8 mouse cellular contexts compared by ENCODE assay signal in the genomic region with DNA sequence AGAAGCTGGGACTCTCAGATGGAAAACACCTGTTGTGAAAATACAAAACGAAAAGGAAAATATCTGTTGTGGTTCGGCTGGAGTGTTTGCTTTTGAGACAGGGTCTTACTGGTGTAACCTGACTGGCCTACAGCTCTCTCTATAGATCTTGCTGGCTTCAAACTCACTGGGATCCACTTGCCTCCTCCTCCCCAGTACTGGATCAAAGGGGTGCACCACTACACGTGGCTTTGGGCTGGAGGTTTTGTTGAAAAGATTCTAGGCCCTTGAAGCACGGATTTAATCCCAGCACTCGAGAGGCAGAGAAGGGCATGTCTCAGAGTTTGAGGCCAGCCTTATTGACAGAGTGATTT. TPM values are rescaled to one million over a fixed set of nuclear protein-coding genes. Genes with fewer than 3 reads are reported as not detected.
DNase-seq lines count a peak whose midpoint lies in the region; ATAC-seq and TF ChIP-seq lines count a peak whose summit lies in the region.

No protein-coding gene starts in this region.

- no peak overlapping the region for H3K27ac ChIP-seq in heart, embryonic 12.5 days (ENCODE audit: poor library complexity, severe bottlenecking)
- no peak overlapping the region for H3K27ac ChIP-seq in macrophage

- 19% methylated on average over 5 of the region's 5 CpGs for WGBS in heart, embryonic 12.5 days
- 30% methylated on average over 5 of the region's 5 CpGs for WGBS in macrophage (ENCODE audit: missing documents)

- ATAC-seq in heart, embryonic 12.5 days (ENCODE audit: insufficient number of reproducible peaks, low FRiP score): no peak
- ATAC-seq in G1E (ENCODE audit: extremely low read depth, insufficient number of reproducible peaks, low FRiP score, poor library complexity, severe bottlenecking): no peak
- 0 out of 2 replicates have a peak, but pooled peaks have one; percentile 1 for ATAC-seq in granulocyte monocyte progenitor cell, adult 5-6 weeks (replicated peaks; ENCODE audit: poor library complexity, severe bottlenecking)

- H3K4me3 ChIP-seq in heart, embryonic 12.5 days: peak overlapping the region; percentile 62
- H3K4me3 ChIP-seq in G1E (ENCODE audit: low read depth, low read length) (peak overlapping the region; percentile 81; the same call in 1 of the 2 replicates), macrophage (ENCODE audit: inconsistent target) (peak overlapping the region; percentile 2; the same call in 1 of the 2 replicates)

- H3K79me2 ChIP-seq in macrophage (ENCODE audit: inconsistent target): no peaks in the 10 kb centered on the region

- no peaks in the 10 kb centered on the region for H3K27me3 ChIP-seq in heart, embryonic 12.5 days (replicated peaks)
- H3K27me3 ChIP-seq in G1E (ENCODE audit: insufficient read depth, low read length): peaks cover under 1% of the 10 kb centered on the region; the same call in 1 of the 2 replicates

- DNase-seq in heart, postnatal 36 days: no peak
- no peak for DNase-seq in G1E (ENCODE audit: low spot score)
- no peak for DNase-seq in cerebellum, postnatal 10 days
- no peak for DNase-seq in yolk sac, embryonic 10.5 days (ENCODE audit: low spot score)
- DNase-seq in kidney, postnatal 14 days: no peak

- H3K9me3 ChIP-seq in heart, embryonic 12.5 days (replicated peaks): no peaks in the 10 kb centered on the region
- H3K9me3 ChIP-seq in G1E (replicated peaks): no peaks in the 10 kb centered on the region

- intact Hi-C loops in heart, postnatal 36 days (cut with DNase I): no loop called here

- peaks cover 12% of the 10 kb centered on the region for H3K4me1 ChIP-seq in heart, embryonic 12.5 days (replicated peaks)
- H3K4me1 ChIP-seq in G1E (ENCODE audit: insufficient read depth, low read depth, low read length): peaks cover 38% of the 10 kb centered on the region

- peak overlapping the region; percentile 91 for H3K4me2 ChIP-seq in heart, embryonic 12.5 days

- TF ChIP-seq CTCF in G1E (IDR thresholded peaks at IDR 0.05; ENCODE audit: low read depth, low read length): no peak

- H3K36me3 ChIP-seq in heart, embryonic 12.5 days: 0 out of 2 replicates have a peak, but pooled peaks cover 3% of the 10 kb centered on the region
- H3K36me3 ChIP-seq in G1E (replicated peaks) (peaks cover 23% of the 10 kb centered on the region), macrophage (ENCODE audit: inconsistent target) (no peaks in the 10 kb centered on the region)

- H3K9ac ChIP-seq in heart, embryonic 12.5 days: peak overlapping the region; percentile 44; the same call in 1 of the 2 replicates

RNA-seq across cellular contexts. Expression of gene Kmt2d, which starts 10.6 kb away (rescaled TPM):
- 9.2 and 10.3 TPM in 2 replicates for polyA plus RNA-seq in heart, embryonic 12.5 days (2016; fragmentation: Nextera tagmentation; extraction: Ambion mirVana)
- total RNA-seq in heart, postnatal 36 days (2021): 10 to 100 TPM; 56.9 to 60.3 TPM
- 141 and 150 TPM in 2 replicates for total RNA-seq in G1E (2014; fragmentation: Nextera tagmentation)
- 22.1 and 27.0 TPM in 2 replicates for total RNA-seq in G1E (2017)
- polyA plus RNA-seq in G1E (2012): 42.8 and 57.8 TPM in 2 replicates
- 59.0 and 81.0 TPM in 2 replicates for total RNA-seq in granulocyte monocyte progenitor cell, adult 5-6 weeks (2014; fragmentation: Nextera tagmentation)
- total RNA-seq in granulocyte monocyte progenitor cell, adult 5-6 weeks (2017): 15.8 and 24.9 TPM in 2 replicates
- 100 to 1,000 TPM; 122 to 676 (median 339) TPM for total RNA-seq in macrophage (2018; cell fraction: chromatin; rRNA removed)
- 10 to 100 TPM; 43.4 to 81.0 (median 59.4) TPM for total RNA-seq in macrophage (2018; cell fraction: cytosol; rRNA removed)
- 100 to 1,000 TPM in 25 of 26 experiments, 10 to 100 TPM in 1; 94.8 to 215 (median 174) TPM for total RNA-seq in macrophage (2018; cell fraction: nucleus; rRNA removed)
- 17.3 to 22.5 TPM (median 19.8 TPM) in 3 replicates for polyA plus RNA-seq in macrophage (2018)

RNA-seq across cellular contexts. Expression of gene Rhebl1, which starts 12.7 kb away (rescaled TPM):
- polyA plus RNA-seq in heart, embryonic 12.5 days (2016; fragmentation: Nextera tagmentation; extraction: Ambion mirVana): 4.3 and 6.1 TPM in 2 replicates
- 1 to 10 TPM; 3.0 to 4.3 TPM for total RNA-seq in heart, postnatal 36 days (2021)
- 5.2 and 8.4 TPM in 2 replicates for total RNA-seq in G1E (2014; fragmentation: Nextera tagmentation)
- 7.8 and 8.0 TPM in 2 replicates for total RNA-seq in G1E (2017)
- polyA plus RNA-seq in G1E (2012): 2.7 and 2.9 TPM in 2 replicates
- total RNA-seq in granulocyte monocyte progenitor cell, adult 5-6 weeks (2014; fragmentation: Nextera tagmentation): 14.3 and 25.5 TPM in 2 replicates
- total RNA-seq in granulocyte monocyte progenitor cell, adult 5-6 weeks (2017): 4.3 and 7.3 TPM in 2 replicates
- 1 to 10 TPM in 20 of 26 experiments, under 1 TPM in 2, not detected in 4; 0.37 to 8.0 (median 2.5) TPM for total RNA-seq in macrophage (2018; cell fraction: chromatin; rRNA removed)
- 1 to 10 TPM in 21 of 26 experiments, under 1 TPM in 5; 0.51 to 2.0 (median 1.3) TPM for total RNA-seq in macrophage (2018; cell fraction: cytosol; rRNA removed)
- 1 to 10 TPM in 18 of 26 experiments, under 1 TPM in 5, not detected in 3; 0.56 to 4.5 (median 2.0) TPM for total RNA-seq in macrophage (2018; cell fraction: nucleus; rRNA removed)
- 0.52 to 3.0 TPM (median 2.4 TPM) in 3 replicates for polyA plus RNA-seq in macrophage (2018)

RNA-seq across cellular contexts. Expression of gene Dhh, which starts 16.7 kb away (rescaled TPM):
- polyA plus RNA-seq in heart, embryonic 12.5 days (2016; fragmentation: Nextera tagmentation; extraction: Ambion mirVana): 4.5 and 4.6 TPM in 2 replicates
- total RNA-seq in heart, postnatal 36 days (2021): 1 to 10 TPM; 1.7 to 1.9 TPM
- total RNA-seq in G1E (2014; fragmentation: Nextera tagmentation) (not detected in 2 replicates), G1E (2017) (0.05 and 0.06 TPM in 2 replicates)
- polyA plus RNA-seq in G1E (2012) (not detected in 2 replicates), macrophage (2018) (not detected in 3 replicates)
- total RNA-seq in granulocyte monocyte progenitor cell, adult 5-6 weeks (2014; fragmentation: Nextera tagmentation): not detected in 2 replicates
- total RNA-seq in granulocyte monocyte progenitor cell, adult 5-6 weeks (2017): not detected in 2 replicates
- total RNA-seq in macrophage (2018; cell fraction: chromatin; rRNA removed): under 1 TPM in 15 of 26 experiments, not detected in 11; 0.18 to 0.97 (median 0.51) TPM
- under 1 TPM in 6 of 26 experiments, not detected in 20; 0.03 to 0.05 (median 0.04) TPM for total RNA-seq in macrophage (2018; cell fraction: cytosol; rRNA removed)
- total RNA-seq in macrophage (2018; cell fraction: nucleus; rRNA removed): 1 to 10 TPM in 2 of 26 experiments, under 1 TPM in 15, not detected in 9; 0.12 to 1.4 (median 0.24) TPM

RNA-seq across cellular contexts. Expression of gene Lmbr1l, which starts 36.4 kb away (rescaled TPM):
- 16.9 and 17.2 TPM in 2 replicates for polyA plus RNA-seq in heart, embryonic 12.5 days (2016; fragmentation: Nextera tagmentation; extraction: Ambion mirVana)
- 10 to 100 TPM; 15.0 TPM for total RNA-seq in heart, postnatal 36 days (2021)
- 10.9 and 17.1 TPM in 2 replicates for total RNA-seq in G1E (2014; fragmentation: Nextera tagmentation)
- total RNA-seq in G1E (2017): 4.5 and 7.4 TPM in 2 replicates
- 9.6 and 9.7 TPM in 2 replicates for polyA plus RNA-seq in G1E (2012)
- 3.5 and 8.5 TPM in 2 replicates for total RNA-seq in granulocyte monocyte progenitor cell, adult 5-6 weeks (2014; fragmentation: Nextera tagmentation)
- 7.7 and 11.9 TPM in 2 replicates for total RNA-seq in granulocyte monocyte progenitor cell, adult 5-6 weeks (2017)
- 100 to 1,000 TPM in 3 of 26 experiments, 10 to 100 TPM in 23; 27.0 to 113 (median 71.3) TPM for total RNA-seq in macrophage (2018; cell fraction: chromatin; rRNA removed)
- 10 to 100 TPM in 2 of 26 experiments, 1 to 10 TPM in 24; 2.5 to 12.8 (median 6.6) TPM for total RNA-seq in macrophage (2018; cell fraction: cytosol; rRNA removed)
- 10 to 100 TPM; 13.2 to 79.4 (median 38.5) TPM for total RNA-seq in macrophage (2018; cell fraction: nucleus; rRNA removed)
- polyA plus RNA-seq in macrophage (2018): 3.7 to 9.6 TPM (median 5.5 TPM) in 3 replicates

RNA-seq across cellular contexts. Expression of gene Prkag1, which starts 50.3 kb away (rescaled TPM):
- 81.5 and 83.5 TPM in 2 replicates for polyA plus RNA-seq in heart, embryonic 12.5 days (2016; fragmentation: Nextera tagmentation; extraction: Ambion mirVana)
- 100 to 1,000 TPM in 1 of 2 experiments, 10 to 100 TPM in 1; 99.8 to 112 TPM for total RNA-seq in heart, postnatal 36 days (2021)
- total RNA-seq in G1E (2014; fragmentation: Nextera tagmentation) (62.8 and 72.4 TPM in 2 replicates), G1E (2017) (114 and 150 TPM in 2 replicates)
- polyA plus RNA-seq in G1E (2012) (106 and 142 TPM in 2 replicates), macrophage (2018) (34.9 to 43.9 TPM (median 40.2 TPM) in 3 replicates)
- total RNA-seq in granulocyte monocyte progenitor cell, adult 5-6 weeks (2014; fragmentation: Nextera tagmentation): 34.2 and 63.8 TPM in 2 replicates
- 85.0 and 110 TPM in 2 replicates for total RNA-seq in granulocyte monocyte progenitor cell, adult 5-6 weeks (2017)
- total RNA-seq in macrophage (2018; cell fraction: chromatin; rRNA removed): 10 to 100 TPM; 22.0 to 92.3 (median 54.9) TPM
- 10 to 100 TPM; 22.1 to 38.1 (median 31.7) TPM for total RNA-seq in macrophage (2018; cell fraction: cytosol; rRNA removed)
- 10 to 100 TPM; 20.7 to 67.8 (median 38.8) TPM for total RNA-seq in macrophage (2018; cell fraction: nucleus; rRNA removed)

Comparison
In these comparisons a context has a peak if more than half of its experiments do, and no peak if none do; other contexts are left out.
1. H3K4me3 ChIP-seq: peak in every context shown above with its lines; median percentile 81 in G1E; 62 in heart, embryonic 12.5 days; 2 in macrophage.